8 mouse cellular contexts compared by ENCODE assay signal in the genomic region with DNA sequence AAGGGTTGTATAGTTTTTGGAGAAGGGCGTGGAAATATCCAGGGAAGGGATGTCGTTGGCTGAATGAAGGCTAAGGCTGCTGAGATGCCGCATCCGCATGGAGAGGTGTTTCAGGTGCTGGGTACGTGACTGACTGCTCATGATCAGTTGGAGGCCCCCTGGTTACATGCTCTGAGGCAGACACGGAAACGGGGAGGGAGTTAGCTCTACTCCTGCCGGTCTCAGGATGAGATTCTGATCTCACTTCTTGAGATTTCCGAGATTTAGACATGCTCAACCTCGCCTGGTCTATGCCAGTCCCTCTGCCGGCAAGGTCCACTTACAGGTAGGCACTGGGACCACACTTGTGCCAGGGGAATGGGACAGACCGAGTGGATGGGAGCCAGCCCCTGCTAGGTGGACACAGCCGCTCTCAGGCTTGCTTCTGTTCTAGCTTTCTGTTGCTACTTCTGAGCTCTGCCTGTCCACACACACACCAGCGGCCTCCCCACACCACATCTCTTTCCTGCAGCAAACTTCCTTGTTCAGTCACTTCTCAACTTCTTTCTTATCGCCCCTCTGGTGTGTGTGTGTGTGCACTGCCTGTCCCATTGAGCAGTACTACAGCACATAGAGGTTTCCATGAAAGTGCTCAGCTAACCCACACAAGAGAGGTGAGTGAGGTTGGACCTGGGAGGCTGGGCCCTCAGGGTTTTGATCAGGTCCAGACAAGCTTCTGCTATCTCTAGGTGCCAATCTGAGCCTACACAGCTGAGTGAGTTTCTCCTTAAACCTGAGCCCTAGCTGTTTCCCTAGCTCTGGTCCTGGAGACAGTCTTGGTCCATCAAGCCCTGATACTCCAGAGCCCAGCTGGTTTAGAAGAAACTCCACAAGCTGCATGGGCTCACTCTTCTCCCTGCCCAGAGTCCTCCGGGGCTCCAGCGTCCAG. TPM values are rescaled to one million over a fixed set of nuclear protein-coding genes. Genes with fewer than 3 reads are reported as not detected.
DNase-seq lines count a peak whose midpoint lies in the region; ATAC-seq and TF ChIP-seq lines count a peak whose summit lies in the region.

No protein-coding gene starts in this region.

- no peak overlapping the region for H3K4me2 ChIP-seq in liver, embryonic 13.5 days
- no peak overlapping the region for H3K4me2 ChIP-seq in liver, embryonic 11.5 days
- no peak overlapping the region for H3K4me2 ChIP-seq in hindbrain, embryonic 16.5 days (ENCODE audit: low read length)
- H3K4me2 ChIP-seq in midbrain, embryonic 16.5 days (ENCODE audit: low read length) = no peak overlapping the region

- no peaks in the 10 kb centered on the region for H3K36me3 ChIP-seq in liver, embryonic 13.5 days
- H3K36me3 ChIP-seq in liver, embryonic 11.5 days (ENCODE audit: control insufficient read depth, insufficient read depth, low read length) = no peaks in the 10 kb centered on the region
- H3K36me3 ChIP-seq in hindbrain, embryonic 16.5 days (ENCODE audit: control insufficient read depth, insufficient read depth, low read length) = peaks cover 1% of the 10 kb centered on the region; the same call in 1 of the 2 replicates
- H3K36me3 ChIP-seq in midbrain, embryonic 16.5 days (ENCODE audit: control insufficient read depth, insufficient read depth, low read length) = peaks cover 2% of the 10 kb centered on the region; the same call in 1 of the 2 replicates

- H3K27ac ChIP-seq in liver, embryonic 13.5 days = no peak overlapping the region
- no peak overlapping the region for H3K27ac ChIP-seq in liver, embryonic 11.5 days (ENCODE audit: low read depth, low read length)
- H3K27ac ChIP-seq in hindbrain, embryonic 16.5 days (ENCODE audit: low read depth, low read length) = peak overlapping the region; percentile 3; the same call in 1 of the 2 replicates
- 0 out of 2 replicates have a peak overlapping the region, but pooled peaks have one; percentile 47 for H3K27ac ChIP-seq in midbrain, embryonic 16.5 days (ENCODE audit: low read length)

- in situ Hi-C loops in Patski (cut with MboI; ENCODE audit: low pct_unique_long_range_greater_than_20kb) = no loop called here

- H3K4me1 ChIP-seq in liver, embryonic 13.5 days (replicated peaks) = peaks cover 28% of the 10 kb centered on the region
- H3K4me1 ChIP-seq in liver, embryonic 11.5 days (replicated peaks; ENCODE audit: control insufficient read depth, insufficient read depth, low read length) = peaks cover 26% of the 10 kb centered on the region
- H3K4me1 ChIP-seq in hindbrain, embryonic 16.5 days (ENCODE audit: control insufficient read depth, insufficient read depth, low read depth, low read length) = peaks cover 14% of the 10 kb centered on the region
- peaks cover 18% of the 10 kb centered on the region for H3K4me1 ChIP-seq in midbrain, embryonic 16.5 days (ENCODE audit: control insufficient read depth, insufficient read depth, low read length)

- CTCF ChIA-PET in Patski (lab: Charles Lee) = interaction anchor here (1.1 kb wide), 1 partner anchor 43 kb away, joined by 3 read pairs; no protein-coding TSS in a partner anchor

- no peak overlapping the region for H3K4me3 ChIP-seq in liver, embryonic 13.5 days (replicated peaks)
- no peak overlapping the region for H3K4me3 ChIP-seq in liver, embryonic 11.5 days (ENCODE audit: low read depth, low read length)
- no peak overlapping the region for H3K4me3 ChIP-seq in hindbrain, embryonic 16.5 days (ENCODE audit: low read length)
- H3K4me3 ChIP-seq in midbrain, embryonic 16.5 days (ENCODE audit: low read depth, low read length) = no peak overlapping the region

- no peak for TF ChIP-seq CTCF in Patski (IDR thresholded peaks at IDR 0.05)

- peak; percentile 22; the same call in 1 of the 2 replicates for ATAC-seq in liver, embryonic 13.5 days (ENCODE audit: low read depth)
- no peak for ATAC-seq in liver, embryonic 11.5 days (replicated peaks; ENCODE audit: low FRiP score)
- ATAC-seq in Patski = peak; percentile 24
- no peak for ATAC-seq in hindbrain, embryonic 16.5 days
- ATAC-seq in midbrain, embryonic 16.5 days = no peak
- no peak for ATAC-seq in erythroid progenitor cell, adult 5-6 weeks (replicated peaks; ENCODE audit: low FRiP score, poor library complexity, severe bottlenecking)

- WGBS in liver, embryonic 13.5 days (ENCODE audit: insufficient replicate concordance) = 39% methylated on average over 17 of the region's 17 CpGs
- 62% methylated on average over 17 of the region's 17 CpGs for WGBS in liver, embryonic 11.5 days
- WGBS in hindbrain, embryonic 16.5 days = 83% methylated on average over 17 of the region's 17 CpGs
- 84% methylated on average over 17 of the region's 17 CpGs for WGBS in midbrain, embryonic 16.5 days

- no peaks in the 10 kb centered on the region for H3K9me3 ChIP-seq in liver, embryonic 13.5 days (replicated peaks)
- H3K9me3 ChIP-seq in liver, embryonic 11.5 days (ENCODE audit: control insufficient read depth, low read length) = no peaks in the 10 kb centered on the region
- no peaks in the 10 kb centered on the region for H3K9me3 ChIP-seq in hindbrain, embryonic 16.5 days (ENCODE audit: control insufficient read depth, low read length)
- H3K9me3 ChIP-seq in midbrain, embryonic 16.5 days (replicated peaks; ENCODE audit: control insufficient read depth, low read length, poor library complexity, severe bottlenecking) = no peaks in the 10 kb centered on the region

- H3K9ac ChIP-seq in liver, embryonic 13.5 days = no peak overlapping the region
- H3K9ac ChIP-seq in liver, embryonic 11.5 days (ENCODE audit: low read depth, low read length) = no peak overlapping the region
- H3K9ac ChIP-seq in hindbrain, embryonic 16.5 days (ENCODE audit: low read depth, low read length) = no peak overlapping the region
- H3K9ac ChIP-seq in midbrain, embryonic 16.5 days (ENCODE audit: low read depth, low read length) = no peak overlapping the region

- no peak for DNase-seq in liver, embryonic 13.5 days
- no peak for DNase-seq in liver, embryonic 11.5 days (ENCODE audit: low spot score)
- no peak for DNase-seq in Patski (ENCODE audit: low read depth, low spot score)
- DNase-seq in heart, postnatal 10 days = no peak
- DNase-seq in adrenal gland, postnatal 4 days (ENCODE audit: low spot score in 2 of 2) = no peak

- no peaks in the 10 kb centered on the region for H3K27me3 ChIP-seq in liver, embryonic 13.5 days
- no peaks in the 10 kb centered on the region for H3K27me3 ChIP-seq in liver, embryonic 11.5 days (replicated peaks; ENCODE audit: control insufficient read depth, insufficient read depth, low read length)
- H3K27me3 ChIP-seq in Patski = no peaks in the 10 kb centered on the region
- no peaks in the 10 kb centered on the region for H3K27me3 ChIP-seq in hindbrain, embryonic 16.5 days (replicated peaks; ENCODE audit: control insufficient read depth, insufficient read depth, low read length)
- no peaks in the 10 kb centered on the region for H3K27me3 ChIP-seq in midbrain, embryonic 16.5 days (ENCODE audit: control insufficient read depth, insufficient read depth, low read depth, low read length)

- POLR2A ChIA-PET in Patski (lab: Charles Lee) = no interaction called here

- intact Hi-C loops in heart, postnatal 10 days (cut with DNase I) = no loop called here

RNA-seq across cellular contexts. Expression of a gene that starts 44.8 kb away (rescaled TPM):
- 7.5 and 10.1 TPM in 2 replicates for polyA plus RNA-seq in liver, embryonic 13.5 days (2015; fragmentation: Nextera tagmentation; extraction: Ambion mirVana)
- 16.1 and 18.7 TPM in 2 replicates for polyA plus RNA-seq in liver, embryonic 11.5 days (2014; fragmentation: Nextera tagmentation; extraction: Ambion mirVana)
- 63.1 TPM for polyA plus RNA-seq in Patski (2021)
- polyA plus RNA-seq in hindbrain, embryonic 16.5 days (2015; fragmentation: Nextera tagmentation; extraction: Ambion mirVana) = 18.4 and 22.6 TPM in 2 replicates
- polyA plus RNA-seq in midbrain, embryonic 16.5 days (2015; fragmentation: Nextera tagmentation; extraction: Ambion mirVana) = 19.3 and 28.5 TPM in 2 replicates
- 4.3 and 7.5 TPM in 2 replicates for total RNA-seq in erythroid progenitor cell, adult 5-6 weeks (2015; ENCODE audit: low replicate concordance)
- total RNA-seq in erythroid progenitor cell, adult 5-6 weeks (2017; ENCODE audit: low replicate concordance) = 3.2 and 3.9 TPM in 2 replicates
- total RNA-seq in heart, postnatal 10 days (2021) = 10 to 100 TPM; 14.4 to 17.9 TPM
- total RNA-seq in adrenal gland, postnatal 4 days (2021) = 10 to 100 TPM; 46.6 to 56.3 TPM

Comparison
In these comparisons a context has a peak if more than half of its experiments do, and no peak if none do; other contexts are left out.
1. ATAC-seq: peak in liver, embryonic 13.5 days (single experiment) and Patski (single experiment); none in liver, embryonic 11.5 days (single experiment), hindbrain, embryonic 16.5 days (single experiment), midbrain, embryonic 16.5 days (single experiment) and erythroid progenitor cell, adult 5-6 weeks (single experiment).
2. H3K27ac ChIP-seq: peak in hindbrain, embryonic 16.5 days (single experiment) and midbrain, embryonic 16.5 days (single experiment); none in liver, embryonic 13.5 days (single experiment) and liver, embryonic 11.5 days (single experiment).